ENCODE assay signal across 8 mouse cellular contexts in genomic region chr11:102437120-102438061, GRCm38 (mm10). TPM values are rescaled to one million over a fixed set of nuclear protein-coding genes. Genes with fewer than 3 reads are reported as not detected.
A peak's percentile ranks its signal among the peaks of the same experiment; 100 is the strongest.
DNase-seq lines count a peak whose midpoint lies in the region; ATAC-seq lines count a peak whose summit lies in the region.

No protein-coding gene starts in this region.

- H3K9me3 ChIP-seq in embryonic facial prominence, embryonic 15.5 days (replicated peaks), result no peaks in the 10 kb centered on the region
- H3K9me3 ChIP-seq in heart, embryonic 15.5 days (replicated peaks), result no peaks in the 10 kb centered on the region
- no peaks in the 10 kb centered on the region for H3K9me3 ChIP-seq in neural tube, embryonic 14.5 days (ENCODE audit: control insufficient read depth, low read length)

- peaks cover 54% of the 10 kb centered on the region for H3K36me3 ChIP-seq in embryonic facial prominence, embryonic 15.5 days
- peaks cover 50% of the 10 kb centered on the region; the same call in 1 of the 2 replicates for H3K36me3 ChIP-seq in heart, embryonic 15.5 days
- peaks cover 56% of the 10 kb centered on the region for H3K36me3 ChIP-seq in neural tube, embryonic 14.5 days (ENCODE audit: control insufficient read depth, insufficient read depth, low read length)

- peak overlapping the region; percentile 43 for H3K4me3 ChIP-seq in embryonic facial prominence, embryonic 15.5 days (replicated peaks)
- peak overlapping the region; percentile 51 for H3K4me3 ChIP-seq in heart, embryonic 15.5 days
- peak overlapping the region; percentile 24 for H3K4me3 ChIP-seq in neural tube, embryonic 14.5 days (ENCODE audit: low read depth, low read length)

- peaks cover 39% of the 10 kb centered on the region for H3K4me1 ChIP-seq in embryonic facial prominence, embryonic 15.5 days
- H3K4me1 ChIP-seq in heart, embryonic 15.5 days (replicated peaks), result peaks cover 55% of the 10 kb centered on the region
- peaks cover 18% of the 10 kb centered on the region for H3K4me1 ChIP-seq in neural tube, embryonic 14.5 days (ENCODE audit: control insufficient read depth, insufficient read depth, low read length)

- no peaks in the 10 kb centered on the region for H3K27me3 ChIP-seq in embryonic facial prominence, embryonic 15.5 days
- peaks cover 4% of the 10 kb centered on the region; the same call in 1 of the 2 replicates for H3K27me3 ChIP-seq in heart, embryonic 15.5 days
- no peaks in the 10 kb centered on the region for H3K27me3 ChIP-seq in neural tube, embryonic 14.5 days (ENCODE audit: control insufficient read depth, insufficient read depth, low read length)

- H3K27ac ChIP-seq in embryonic facial prominence, embryonic 15.5 days (replicated peaks), result 0 out of 2 replicates have a peak overlapping the region, but pooled peaks have one; percentile 18
- peak overlapping the region; percentile 39 for H3K27ac ChIP-seq in heart, embryonic 15.5 days
- peak overlapping the region; percentile 34 for H3K27ac ChIP-seq in neural tube, embryonic 14.5 days (ENCODE audit: low read depth, low read length)

- H3K9ac ChIP-seq in embryonic facial prominence, embryonic 15.5 days, result peak overlapping the region; percentile 15; the same call in 1 of the 2 replicates
- H3K9ac ChIP-seq in heart, embryonic 15.5 days, result peak overlapping the region; percentile 67
- peak overlapping the region; percentile 39 for H3K9ac ChIP-seq in neural tube, embryonic 14.5 days (replicated peaks; ENCODE audit: low read depth, low read length)

- H3K4me2 ChIP-seq in embryonic facial prominence, embryonic 15.5 days (replicated peaks), result peak overlapping the region; percentile 69
- peak overlapping the region; percentile 94 for H3K4me2 ChIP-seq in heart, embryonic 15.5 days
- peak overlapping the region; percentile 52 for H3K4me2 ChIP-seq in neural tube, embryonic 14.5 days (ENCODE audit: low read depth, low read length)

- WGBS in embryonic facial prominence, embryonic 15.5 days, result 10% methylated on average over 87 of the region's 87 CpGs
- 8% methylated on average over 87 of the region's 87 CpGs for WGBS in heart, embryonic 15.5 days
- 5% methylated on average over 80 of the region's 87 CpGs for WGBS in neural tube, embryonic 14.5 days

- DNase-seq in CD4-positive helper T cell, adult 2 months (ENCODE audit: low read depth, low spot score), result peak; percentile 20
- peak; percentile 89 for DNase-seq in adrenal gland, postnatal 14 days
- DNase-seq in kidney, postnatal 25 days, result peak; percentile 72 to 85
- DNase-seq in lung, adult 18-20 months, result peak; percentile 56 to 68

- peak; percentile 56 for ATAC-seq in embryonic facial prominence, embryonic 15.5 days (ENCODE audit: insufficient number of reproducible peaks, low FRiP score, low TSS enrichment, low read depth)
- ATAC-seq in heart, embryonic 15.5 days (replicated peaks; ENCODE audit: insufficient number of reproducible peaks, insufficient read depth, low FRiP score, low read depth), result peak; percentile 50
- ATAC-seq in neural tube, embryonic 14.5 days (ENCODE audit: low read depth), result peak; percentile 15; the same call in 1 of the 2 replicates
- ATAC-seq in erythroid progenitor cell, adult 5-6 weeks (replicated peaks; ENCODE audit: low FRiP score, poor library complexity, severe bottlenecking), result no peak

RNA-seq across cellular contexts. Expression of gene Grn, which starts 7.3 kb away (rescaled TPM):
- total RNA-seq in adrenal gland, postnatal 14 days (2021), result 180 and 194 TPM in 2 replicates
- 196 and 199 TPM in 2 replicates for polyA plus RNA-seq in embryonic facial prominence, embryonic 15.5 days (2015; fragmentation: Nextera tagmentation; extraction: Ambion mirVana)
- 198 and 242 TPM in 2 replicates for polyA plus RNA-seq in heart, embryonic 15.5 days (2015; fragmentation: Nextera tagmentation; extraction: Ambion mirVana)
- polyA plus RNA-seq in neural tube, embryonic 14.5 days (2014; fragmentation: Nextera tagmentation; extraction: Ambion mirVana), result 43.3 and 68.2 TPM in 2 replicates
- 90.1 and 125 TPM in 2 replicates for total RNA-seq in erythroid progenitor cell, adult 5-6 weeks (2015; ENCODE audit: low replicate concordance)
- total RNA-seq in erythroid progenitor cell, adult 5-6 weeks (2017; ENCODE audit: low replicate concordance), result 38.5 and 49.9 TPM in 2 replicates

RNA-seq across cellular contexts. Expression of gene Fam171a2, which starts 10.1 kb away (rescaled TPM):
- 8.2 and 9.6 TPM in 2 replicates for total RNA-seq in adrenal gland, postnatal 14 days (2021)
- polyA plus RNA-seq in embryonic facial prominence, embryonic 15.5 days (2015; fragmentation: Nextera tagmentation; extraction: Ambion mirVana), result 8.5 and 9.7 TPM in 2 replicates
- 2.7 and 5.7 TPM in 2 replicates for polyA plus RNA-seq in heart, embryonic 15.5 days (2015; fragmentation: Nextera tagmentation; extraction: Ambion mirVana)
- 25.4 and 38.4 TPM in 2 replicates for polyA plus RNA-seq in neural tube, embryonic 14.5 days (2014; fragmentation: Nextera tagmentation; extraction: Ambion mirVana)
- total RNA-seq in erythroid progenitor cell, adult 5-6 weeks (2015; ENCODE audit: low replicate concordance), result not detected in 2 replicates
- not detected in 2 replicates for total RNA-seq in erythroid progenitor cell, adult 5-6 weeks (2017; ENCODE audit: low replicate concordance)

RNA-seq across cellular contexts. Expression of gene Slc25a39, which starts 29.6 kb away (rescaled TPM):
- total RNA-seq in adrenal gland, postnatal 14 days (2021), result 373 and 415 TPM in 2 replicates
- 197 and 199 TPM in 2 replicates for polyA plus RNA-seq in embryonic facial prominence, embryonic 15.5 days (2015; fragmentation: Nextera tagmentation; extraction: Ambion mirVana)
- 293 and 321 TPM in 2 replicates for polyA plus RNA-seq in heart, embryonic 15.5 days (2015; fragmentation: Nextera tagmentation; extraction: Ambion mirVana)
- 141 and 144 TPM in 2 replicates for polyA plus RNA-seq in neural tube, embryonic 14.5 days (2014; fragmentation: Nextera tagmentation; extraction: Ambion mirVana)
- 211 and 271 TPM in 2 replicates for total RNA-seq in erythroid progenitor cell, adult 5-6 weeks (2015; ENCODE audit: low replicate concordance)
- 78.9 and 80.8 TPM in 2 replicates for total RNA-seq in erythroid progenitor cell, adult 5-6 weeks (2017; ENCODE audit: low replicate concordance)

RNA-seq across cellular contexts. Expression of gene Itga2b, which starts 32.5 kb away (rescaled TPM):
- 4.6 and 7.4 TPM in 2 replicates for total RNA-seq in adrenal gland, postnatal 14 days (2021)
- polyA plus RNA-seq in embryonic facial prominence, embryonic 15.5 days (2015; fragmentation: Nextera tagmentation; extraction: Ambion mirVana), result 9.1 and 9.5 TPM in 2 replicates
- polyA plus RNA-seq in heart, embryonic 15.5 days (2015; fragmentation: Nextera tagmentation; extraction: Ambion mirVana), result 8.7 TPM in 2 replicates
- polyA plus RNA-seq in neural tube, embryonic 14.5 days (2014; fragmentation: Nextera tagmentation; extraction: Ambion mirVana), result 5.5 and 7.0 TPM in 2 replicates
- 4.2 and 15.9 TPM in 2 replicates for total RNA-seq in erythroid progenitor cell, adult 5-6 weeks (2015; ENCODE audit: low replicate concordance)
- 20.4 and 34.3 TPM in 2 replicates for total RNA-seq in erythroid progenitor cell, adult 5-6 weeks (2017; ENCODE audit: low replicate concordance)

RNA-seq across cellular contexts. Expression of gene Rundc3a, which starts 44.2 kb away (rescaled TPM):
- 31.3 and 31.6 TPM in 2 replicates for total RNA-seq in adrenal gland, postnatal 14 days (2021)
- polyA plus RNA-seq in embryonic facial prominence, embryonic 15.5 days (2015; fragmentation: Nextera tagmentation; extraction: Ambion mirVana), result 7.5 and 8.3 TPM in 2 replicates
- polyA plus RNA-seq in heart, embryonic 15.5 days (2015; fragmentation: Nextera tagmentation; extraction: Ambion mirVana), result 0.64 and 2.5 TPM in 2 replicates
- polyA plus RNA-seq in neural tube, embryonic 14.5 days (2014; fragmentation: Nextera tagmentation; extraction: Ambion mirVana), result 97.8 and 115 TPM in 2 replicates
- total RNA-seq in erythroid progenitor cell, adult 5-6 weeks (2015; ENCODE audit: low replicate concordance), result not detected in 2 replicates
- total RNA-seq in erythroid progenitor cell, adult 5-6 weeks (2017; ENCODE audit: low replicate concordance), result not detected in 2 replicates

Comparison
In these comparisons a context has a peak if more than half of its experiments do, and no peak if none do; other contexts are left out.
1. DNase-seq: peak in every context shown above with its lines; median percentile 89 in adrenal gland, postnatal 14 days; 78 in kidney, postnatal 25 days; 62 in lung, adult 18-20 months; 20 in CD4-positive helper T cell, adult 2 months.
2. H3K9ac ChIP-seq: peak in every context shown above with its lines; median percentile 67 in heart, embryonic 15.5 days; 39 in neural tube, embryonic 14.5 days; 15 in embryonic facial prominence, embryonic 15.5 days.